Mouse (Mus musculus) liver, adult 2 months (tissue): ENCODE measurements around the gene Adamts17.

ENCODE experiments used
- CTCF ChIP-seq: fragments of 200-500 bp; IDR thresholded peaks from 2 replicates; pipeline ENCODE4 v1.5.1; 2011; ENCODE audit warnings: low read depth, low read length, control low read depth
- POLR2A ChIP-seq: fragments of 200-500 bp; IDR thresholded peaks from 2 replicates; pipeline ENCODE4 v1.6.1; 2011; ENCODE audit warnings: low read length, control low read depth; ENCODE audit not compliant: insufficient read depth; ENCODE audit errors: extremely low read depth

DNA sequence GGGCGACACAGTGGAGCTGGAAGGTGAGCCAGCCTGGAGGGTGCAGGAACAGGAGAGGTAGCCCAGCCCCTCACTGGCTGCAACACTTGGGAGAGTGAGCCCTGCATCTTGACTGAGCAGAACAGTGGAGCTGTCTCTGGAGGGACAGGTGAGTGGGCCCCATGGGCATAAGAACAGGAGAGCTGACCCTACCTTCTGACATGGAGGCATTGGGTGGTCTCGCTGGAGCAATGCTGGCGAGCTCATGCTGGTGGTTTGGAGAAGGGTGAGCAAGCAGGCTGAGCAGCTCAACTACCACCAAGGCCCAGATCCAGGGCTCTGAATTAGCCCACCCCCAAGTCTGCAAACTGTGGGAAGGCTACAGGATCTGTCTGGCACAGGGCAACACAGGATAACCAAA lies 113.4 kb downstream of the Adamts17 start:
- TF ChIP-seq POLR2A = no peak
- TF ChIP-seq CTCF = no peak
